Mouse (Mus musculus) heart, embryonic 16.5 days (tissue): ENCODE data around the gene Mgat3. TPM values are rescaled to one million over a fixed set of nuclear protein-coding genes. Genes with fewer than 3 reads are reported as not detected.

ENCODE experiments used
- ATAC-seq: fragments of 200-750 bp; cut with Nextera tagmentation; replicated peaks from 2 replicates; pipeline ENCODE4 v1.8.0; 2017; ENCODE audit warnings: moderate number of reproducible peaks; ENCODE audit not compliant: insufficient read depth, low FRiP score; ENCODE audit errors: extremely low read depth
- H3K27ac ChIP-seq: fragments of 300-500 bp; sonication (generic); 2 replicates; pipeline ENCODE4 v1.5.1; 2014; ENCODE audit warnings: mild to moderate bottlenecking, low read length, control low read depth, moderate library complexity
- H3K27me3 ChIP-seq: fragments of 300-500 bp; sonication (generic); 2 replicates; pipeline ENCODE4 v1.6.1; 2014; ENCODE audit warnings: low read length, mixed read lengths; ENCODE audit not compliant: control insufficient read depth, insufficient read depth
- H3K36me3 ChIP-seq: fragments of 300-500 bp; sonication (generic); 2 replicates; pipeline ENCODE4 v1.6.1; 2014; ENCODE audit not compliant: control insufficient read depth, insufficient read depth
- H3K4me1 ChIP-seq: fragments of 300-500 bp; sonication (generic); 2 replicates; pipeline ENCODE4 v1.6.1; 2014; ENCODE audit warnings: low read length, mixed read lengths; ENCODE audit not compliant: control insufficient read depth, insufficient read depth
- H3K4me2 ChIP-seq: fragments of 300-500 bp; sonication (generic); 2 replicates; pipeline ENCODE4 v1.6.1; 2014; ENCODE audit warnings: low read depth, mild to moderate bottlenecking, control low read depth, low read length
- H3K4me3 ChIP-seq: fragments of 300-500 bp; sonication (generic); 2 replicates; pipeline ENCODE4 v1.5.1; 2014; ENCODE audit warnings: mild to moderate bottlenecking, control low read depth, low read length
- H3K9ac ChIP-seq: fragments of 300-500 bp; sonication (generic); 2 replicates; pipeline ENCODE4 v1.6.1; 2014; ENCODE audit warnings: low read length, control low read depth
- H3K9me3 ChIP-seq: fragments of 300-500 bp; sonication (generic); replicated peaks from 2 replicates; pipeline ENCODE4 v1.6.1; 2016; ENCODE audit warnings: low read length; ENCODE audit not compliant: control insufficient read depth
- WGBS: fragments of 180-500 bp; shearing (Covaris S2); extraction: QIAGEN DNeasy Blood & Tissue Kit; methylation state at CpG from one replicate; pipeline ENCODE4 v1.1.7; 2014; 5-methylcytosine and 5-hydroxymethylcytosine counted together
- polyA plus RNA-seq: library from polyadenylated mRNA; unstranded; fragments of >200 nt; fragmentation: Nextera tagmentation; extraction: Ambion mirVana; gene quantifications from 2 replicates; pipeline ENCODE4 v1.2.1, GENCODE M21; 2015

Mgat3 gene
- polyA plus RNA-seq, result 1.3 and 1.5 TPM in 2 replicates

DNA sequence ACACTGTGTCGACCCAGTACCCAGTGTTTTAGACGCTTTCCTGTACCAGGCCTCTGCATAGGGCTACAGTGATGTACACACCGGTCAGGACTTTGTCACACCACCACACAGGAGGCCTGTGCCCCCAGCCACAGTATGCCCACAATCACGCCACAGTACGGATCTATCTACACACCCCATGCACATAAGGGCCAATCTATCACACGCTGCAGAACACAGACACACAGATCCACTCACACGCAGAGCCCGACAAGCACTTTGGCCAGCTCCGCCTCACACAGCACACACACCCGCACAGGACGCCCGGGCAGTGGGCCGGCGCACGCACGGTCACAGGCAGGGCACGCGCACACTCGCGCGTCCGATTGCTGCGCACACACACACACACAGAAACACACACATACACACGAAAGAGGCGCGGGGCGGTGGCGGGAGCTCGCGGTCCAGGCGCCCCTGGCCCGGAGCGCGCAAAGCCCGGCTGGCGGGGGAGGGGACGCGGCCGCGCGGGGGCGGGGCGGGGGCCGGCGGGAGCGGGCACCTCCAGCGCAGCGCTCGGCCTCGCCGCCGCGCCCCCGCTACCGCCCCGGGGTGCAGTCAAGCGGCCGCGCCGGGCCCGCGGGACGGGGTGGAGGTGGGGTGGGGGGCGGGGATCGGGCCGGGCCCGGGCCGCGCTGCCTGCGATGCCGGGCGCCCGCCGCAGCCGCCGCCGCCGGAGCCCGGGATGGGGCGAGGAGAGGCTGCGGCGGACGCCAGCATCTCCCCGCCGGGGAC, at the start of gene Mgat3:
TSS of gene Mgat3 (plus strand) at position 721 of the 771 bp plus-strand sequence.
- Histone ChIP-seq H3K27ac (no peak within 1 kb of the TSS), H3K4me1 (peaks cover 14% of the 10 kb centered on the region), H3K36me3 (no peaks in the 10 kb centered on the region), H3K27me3 (peaks cover 21% of the 10 kb centered on the region), H3K4me3 (peak within 1 kb of the TSS; percentile 63), H3K9ac (peak within 1 kb of the TSS; percentile 79), H3K9me3 (no peaks in the 10 kb centered on the region), H3K4me2 (peak within 1 kb of the TSS; percentile 88)
- ATAC-seq, result peak; percentile 52
- 4% methylated on average over 68 of the region's 85 CpGs for WGBS

DNA sequence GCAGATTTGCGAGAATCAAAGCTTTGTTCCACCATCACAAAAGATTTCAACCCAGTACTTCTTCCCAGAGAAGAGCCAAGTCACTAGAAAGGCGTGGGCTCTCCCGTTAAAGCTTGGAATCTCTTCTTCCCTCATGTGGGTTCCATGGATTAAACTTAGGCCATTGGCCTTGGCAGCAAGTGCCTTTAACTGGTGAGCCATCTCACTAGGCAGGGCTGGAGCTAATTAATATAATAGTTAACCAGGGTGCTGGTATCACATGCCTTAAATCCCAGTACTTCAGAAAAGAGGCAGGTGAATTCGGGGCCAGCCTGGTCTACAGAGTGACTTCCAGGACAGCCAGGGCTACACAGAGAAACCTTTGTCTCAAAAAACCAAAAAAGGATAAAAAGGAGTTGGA, 48.9 kb upstream of the Mgat3 start:
- H3K9me3 ChIP-seq, result no peaks in the 10 kb centered on the region
- no peak overlapping the region for H3K9ac ChIP-seq
- H3K4me2 ChIP-seq, result no peak overlapping the region
- no peak overlapping the region for H3K4me3 ChIP-seq
- H3K27me3 ChIP-seq, result no peaks in the 10 kb centered on the region
- 79% methylated on average over 4 of the region's 4 CpGs for WGBS
- H3K27ac ChIP-seq, result no peak overlapping the region
- ATAC-seq, result no peak
- H3K4me1 ChIP-seq, result 0 out of 2 replicates have a peak, but pooled peaks cover 2% of the 10 kb centered on the region
- H3K36me3 ChIP-seq, result no peaks in the 10 kb centered on the region

DNA sequence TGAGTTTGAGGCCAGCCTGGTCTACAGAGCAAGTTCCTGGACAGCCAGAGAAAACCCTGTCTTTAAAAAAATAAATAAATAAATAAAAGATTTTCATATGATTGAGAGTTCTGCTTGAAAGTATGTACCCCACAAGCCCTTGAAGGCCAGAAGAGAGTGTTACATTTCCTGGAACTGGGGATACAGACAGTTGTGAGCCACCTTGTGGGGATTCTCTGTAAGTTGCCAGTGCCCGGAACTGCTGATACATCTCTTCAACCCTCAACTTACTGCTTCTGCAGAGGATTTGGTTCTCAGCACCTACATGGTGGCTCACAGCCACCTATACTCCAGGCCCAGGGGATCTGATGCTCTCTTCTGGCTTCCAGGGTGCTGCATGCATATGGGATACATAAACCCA, 46.3 kb upstream of the Mgat3 start:
- Histone ChIP-seq H3K4me3 (no peak overlapping the region), H3K9ac (no peak overlapping the region), H3K4me2 (no peak overlapping the region), H3K27me3 (no peaks in the 10 kb centered on the region), H3K9me3 (no peaks in the 10 kb centered on the region), H3K36me3 (no peaks in the 10 kb centered on the region), H3K27ac (no peak overlapping the region), H3K4me1 (0 out of 2 replicates have a peak, but pooled peaks cover 2% of the 10 kb centered on the region)
- no peak for ATAC-seq
- WGBS, result 29% methylated on average over 1 of the region's 1 CpGs

DNA sequence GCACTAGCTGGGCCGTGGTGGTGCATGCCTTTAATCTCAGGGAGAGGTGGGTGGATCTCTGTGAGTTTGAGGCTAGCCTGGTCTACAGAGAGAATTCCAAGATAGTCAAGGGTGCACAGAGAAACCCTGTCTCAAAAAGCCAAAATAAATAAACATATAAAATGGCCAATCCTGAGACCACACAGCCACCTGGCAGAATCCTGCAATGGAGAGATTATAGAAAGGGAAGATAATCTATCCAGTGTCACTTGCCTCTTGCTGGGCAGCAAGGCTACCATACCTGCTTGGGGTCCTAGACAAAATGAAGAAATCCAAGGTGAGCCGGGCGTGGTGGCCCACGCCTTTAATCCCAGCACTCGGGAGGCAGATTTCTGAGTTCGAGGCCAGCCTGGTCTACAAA, 43.5 kb upstream of the Mgat3 start:
- Histone ChIP-seq H3K4me2 (no peak overlapping the region), H3K4me1 (peaks cover 12% of the 10 kb centered on the region), H3K27ac (no peak overlapping the region), H3K36me3 (no peaks in the 10 kb centered on the region), H3K4me3 (no peak overlapping the region), H3K9ac (no peak overlapping the region), H3K27me3 (no peaks in the 10 kb centered on the region), H3K9me3 (no peaks in the 10 kb centered on the region)
- ATAC-seq, result no peak
- WGBS, result 92% methylated on average over 6 of the region's 6 CpGs

DNA sequence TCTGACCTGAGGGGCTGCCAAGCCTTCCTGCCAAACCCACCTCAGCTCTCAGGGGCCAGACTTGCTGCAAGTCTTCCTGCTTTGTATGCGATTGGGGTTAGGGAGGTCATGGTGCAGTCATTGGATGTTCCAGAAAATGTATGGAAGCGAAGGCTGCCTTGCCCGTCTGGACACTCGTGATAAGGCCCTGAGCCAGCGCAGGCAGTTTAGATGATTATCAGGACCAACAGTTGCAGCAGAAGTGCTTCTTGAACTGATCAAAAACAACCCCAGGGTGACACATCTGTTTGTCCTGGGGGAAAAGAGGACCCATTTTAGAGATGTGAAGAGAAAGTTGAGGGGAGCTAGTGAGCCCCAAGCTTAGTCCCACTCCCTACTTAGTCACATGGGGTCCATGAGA, 42.8 kb upstream of the Mgat3 start:
- no peaks in the 10 kb centered on the region for H3K27me3 ChIP-seq
- WGBS, result 52% methylated on average over 5 of the region's 5 CpGs
- H3K36me3 ChIP-seq, result no peaks in the 10 kb centered on the region
- no peak overlapping the region for H3K4me3 ChIP-seq
- H3K9me3 ChIP-seq, result no peaks in the 10 kb centered on the region
- H3K27ac ChIP-seq, result no peak overlapping the region
- H3K9ac ChIP-seq, result no peak overlapping the region
- no peak for ATAC-seq
- peaks cover 15% of the 10 kb centered on the region for H3K4me1 ChIP-seq
- no peak overlapping the region for H3K4me2 ChIP-seq

GRCm38 (mm10) chr15:80131421-80131820, 42.1 kb upstream of the Mgat3 start:
- peaks cover 21% of the 10 kb centered on the region for H3K4me1 ChIP-seq
- H3K4me3 ChIP-seq, result no peak overlapping the region
- no peak overlapping the region for H3K4me2 ChIP-seq
- H3K27ac ChIP-seq, result no peak overlapping the region
- no peaks in the 10 kb centered on the region for H3K36me3 ChIP-seq
- ATAC-seq, result no peak
- H3K27me3 ChIP-seq, result no peaks in the 10 kb centered on the region
- 66% methylated on average over 6 of the region's 6 CpGs for WGBS
- H3K9me3 ChIP-seq, result no peaks in the 10 kb centered on the region
- H3K9ac ChIP-seq, result no peak overlapping the region

DNA sequence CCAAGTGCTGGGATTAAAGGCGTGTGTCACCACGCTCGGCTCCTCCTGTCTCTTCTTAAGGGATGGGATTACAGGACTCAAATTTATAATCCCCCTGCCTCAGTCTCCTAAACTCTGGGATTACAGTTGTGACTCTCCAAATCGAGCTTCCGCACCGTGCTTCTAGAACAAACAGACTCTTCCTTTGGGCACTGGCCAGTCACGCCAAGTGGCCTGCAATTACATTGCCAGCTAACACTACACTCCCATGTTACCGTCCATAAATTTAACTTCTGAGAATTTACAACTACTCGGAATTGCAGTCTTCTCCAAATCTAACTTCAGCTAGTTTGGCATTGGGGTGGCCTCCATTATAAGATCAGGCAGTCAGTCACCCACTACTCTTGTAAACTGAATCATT, 41.1 kb upstream of the Mgat3 start:
- Histone ChIP-seq H3K9ac (peak overlapping the region; percentile 89), H3K4me1 (peaks cover 22% of the 10 kb centered on the region), H3K4me2 (peak overlapping the region; percentile 88), H3K4me3 (peak overlapping the region; percentile 71), H3K27ac (peak overlapping the region; percentile 100), H3K36me3 (no peaks in the 10 kb centered on the region), H3K27me3 (no peaks in the 10 kb centered on the region), H3K9me3 (no peaks in the 10 kb centered on the region)
- WGBS, result 76% methylated on average over 9 of the region's 9 CpGs
- ATAC-seq, result no peak

DNA sequence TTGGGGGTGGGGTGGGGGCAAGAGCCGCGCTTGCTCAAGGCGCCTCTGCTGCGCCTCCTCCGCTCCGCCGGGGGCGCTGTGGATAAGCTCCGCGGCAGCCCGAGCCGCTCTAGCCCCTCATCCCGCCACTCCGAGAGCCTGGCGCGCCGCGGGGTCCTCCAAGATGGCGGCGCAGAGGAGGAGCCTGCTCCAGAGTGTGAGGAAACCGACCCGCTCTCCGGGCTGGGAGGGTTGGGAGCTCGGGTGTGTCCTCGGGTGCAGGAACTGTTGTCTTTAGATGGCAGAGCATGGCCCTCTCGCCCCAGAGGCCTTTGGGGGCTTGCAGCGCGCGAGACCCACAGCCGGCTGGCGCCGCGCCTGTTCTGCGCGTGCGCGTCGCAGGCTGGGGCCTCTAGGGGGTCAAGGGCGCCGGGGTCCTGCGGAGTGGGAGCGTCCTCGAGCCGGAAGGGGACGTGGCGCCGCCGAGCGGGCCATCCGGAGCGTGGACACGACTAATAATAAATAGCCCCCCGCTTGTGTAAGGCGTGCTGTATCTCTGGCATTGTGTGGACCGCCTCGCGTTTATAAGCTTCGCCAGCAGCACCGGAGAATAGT, 40.4 kb upstream of the Mgat3 start, which contains the start of gene Tab1:
TSS of gene Tab1 (plus strand) at position 135 of the 594 bp plus-strand sequence.
- Histone ChIP-seq H3K36me3 (no peaks in the 10 kb centered on the region), H3K27me3 (no peaks in the 10 kb centered on the region), H3K9ac (peak within 1 kb of the TSS; percentile 89), H3K27ac (peak within 1 kb of the TSS; percentile 100), H3K4me3 (peak within 1 kb of the TSS; percentile 71), H3K4me2 (peak within 1 kb of the TSS; percentile 88), H3K4me1 (peaks cover 28% of the 10 kb centered on the region), H3K9me3 (no peaks in the 10 kb centered on the region)
- peak; percentile 93 for ATAC-seq
- WGBS, result under 1% methylated on average over 53 of the region's 59 CpGs
